Mouse (Mus musculus): ENCODE measurements at regions not wholly inside any gene's neighbourhood (a gene's known extent, or its start where the extent isn't known, plus 50 kb on each side); places are given as distances from the start of the nearest gene placed in this dataset.

DNA sequence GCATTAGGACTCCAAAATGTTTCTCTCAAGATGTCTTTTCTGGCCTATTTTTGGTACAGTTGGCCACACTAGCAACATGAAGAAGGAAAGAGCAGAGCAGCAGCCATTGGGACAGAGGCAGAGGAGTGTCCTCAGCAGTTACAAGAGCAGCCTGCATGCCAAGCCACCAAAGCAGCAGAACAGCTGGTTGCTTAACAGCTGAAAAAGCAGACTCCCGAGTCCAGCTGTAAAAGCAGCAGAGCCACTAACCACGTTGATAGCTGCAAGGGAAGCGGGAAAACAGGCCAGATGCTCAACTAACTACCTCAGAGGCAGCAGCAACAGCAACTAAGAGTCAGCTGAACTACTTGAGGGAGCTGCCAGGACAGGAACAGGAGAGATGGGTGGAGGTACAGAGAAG, 134.4 kb upstream of the Sh3bp4 start:
- Histone ChIP-seq H3K4me2 (no peak overlapping the region), H3K9ac (no peak overlapping the region), H3K27me3 (no peaks in the 10 kb centered on the region), H3K9me3 (replicated peaks) (no peaks in the 10 kb centered on the region), H3K27ac (replicated peaks) (no peak overlapping the region), H3K4me3 (replicated peaks) (no peak overlapping the region), H3K4me1 (replicated peaks) (no peaks in the 10 kb centered on the region), H3K36me3 (replicated peaks) (no peaks in the 10 kb centered on the region)
- 51% methylated on average over 3 of the region's 3 CpGs for WGBS (ENCODE audit: insufficient replicate concordance)
- no peak for ATAC-seq (ENCODE audit: insufficient read depth)

GRCm38 (mm10) chr1:88937327-88937726, 132.9 kb upstream of the Sh3bp4 start:
- WGBS (ENCODE audit: insufficient replicate concordance) = 72% methylated on average over 1 of the region's 1 CpGs
- no peak overlapping the region for H3K27ac ChIP-seq (replicated peaks)

GRCm38 (mm10) chr1:88938458-88938857, 131.8 kb upstream of the Sh3bp4 start:
- no peak for ATAC-seq (ENCODE audit: insufficient read depth)
- Histone ChIP-seq H3K4me2 (no peak overlapping the region), H3K9me3 (replicated peaks) (no peaks in the 10 kb centered on the region), H3K27me3 (no peaks in the 10 kb centered on the region), H3K9ac (no peak overlapping the region), H3K36me3 (replicated peaks) (no peaks in the 10 kb centered on the region), H3K4me1 (replicated peaks) (no peaks in the 10 kb centered on the region), H3K27ac (replicated peaks) (no peak overlapping the region), H3K4me3 (replicated peaks) (no peak overlapping the region)
- 62% methylated on average over 7 of the region's 7 CpGs for WGBS (ENCODE audit: insufficient replicate concordance)

More at GRCm38 (mm10) chr1:88937327-88937726, 132.9 kb upstream of the Sh3bp4 start:
- H3K36me3 ChIP-seq (replicated peaks) = no peaks in the 10 kb centered on the region
- no peaks in the 10 kb centered on the region for H3K4me1 ChIP-seq (replicated peaks)
- H3K4me2 ChIP-seq = no peak overlapping the region
- H3K9ac ChIP-seq = no peak overlapping the region
- H3K27me3 ChIP-seq = no peaks in the 10 kb centered on the region
- no peak overlapping the region for H3K4me3 ChIP-seq (replicated peaks)
- no peak for ATAC-seq (ENCODE audit: insufficient read depth)
- no peaks in the 10 kb centered on the region for H3K9me3 ChIP-seq (replicated peaks)

GRCm38 (mm10) chr1:88943039-88943438, 127.2 kb upstream of the Sh3bp4 start:
- Histone ChIP-seq H3K27me3 (no peaks in the 10 kb centered on the region), H3K36me3 (replicated peaks) (no peaks in the 10 kb centered on the region), H3K27ac (replicated peaks) (no peak overlapping the region), H3K4me1 (replicated peaks) (no peaks in the 10 kb centered on the region), H3K4me3 (replicated peaks) (no peak overlapping the region), H3K9me3 (replicated peaks) (no peaks in the 10 kb centered on the region), H3K4me2 (no peak overlapping the region), H3K9ac (no peak overlapping the region)
- 33% methylated on average over 8 of the region's 8 CpGs for WGBS (ENCODE audit: insufficient replicate concordance)
- ATAC-seq (ENCODE audit: insufficient read depth) = no peak

- no peak overlapping the region for H3K4me2 ChIP-seq
- no peaks in the 10 kb centered on the region for H3K36me3 ChIP-seq (replicated peaks)
- no peak overlapping the region for H3K27ac ChIP-seq (replicated peaks)
- H3K4me1 ChIP-seq (replicated peaks) = no peaks in the 10 kb centered on the region
- no peak overlapping the region for H3K4me3 ChIP-seq (replicated peaks)
- no peak overlapping the region for H3K9ac ChIP-seq
- no peak for ATAC-seq (ENCODE audit: insufficient read depth)
- H3K27me3 ChIP-seq = no peaks in the 10 kb centered on the region
- no peaks in the 10 kb centered on the region for H3K9me3 ChIP-seq (replicated peaks)
- 66% methylated on average over 10 of the region's 10 CpGs for WGBS (ENCODE audit: insufficient replicate concordance)
These were observed 124.3 kb upstream of the Sh3bp4 start for GRCm38 (mm10) chr1:88945868-88946267.

- Histone ChIP-seq H3K4me1 (replicated peaks) (no peaks in the 10 kb centered on the region), H3K9me3 (replicated peaks) (no peaks in the 10 kb centered on the region), H3K9ac (no peak overlapping the region), H3K4me2 (no peak overlapping the region), H3K27me3 (no peaks in the 10 kb centered on the region), H3K27ac (replicated peaks) (no peak overlapping the region), H3K4me3 (replicated peaks) (no peak overlapping the region), H3K36me3 (replicated peaks) (no peaks in the 10 kb centered on the region)
- no peak for ATAC-seq (ENCODE audit: insufficient read depth)
- 72% methylated on average over 8 of the region's 8 CpGs for WGBS (ENCODE audit: insufficient replicate concordance)
These were observed 123.8 kb upstream of the Sh3bp4 start for GRCm38 (mm10) chr1:88946374-88946773.

GRCm38 (mm10) chr1:88949911-88950310, 120.3 kb upstream of the Sh3bp4 start:
- Histone ChIP-seq H3K27me3 (no peaks in the 10 kb centered on the region), H3K27ac (replicated peaks) (no peak overlapping the region)
- ATAC-seq (ENCODE audit: insufficient read depth) = no peak

DNA sequence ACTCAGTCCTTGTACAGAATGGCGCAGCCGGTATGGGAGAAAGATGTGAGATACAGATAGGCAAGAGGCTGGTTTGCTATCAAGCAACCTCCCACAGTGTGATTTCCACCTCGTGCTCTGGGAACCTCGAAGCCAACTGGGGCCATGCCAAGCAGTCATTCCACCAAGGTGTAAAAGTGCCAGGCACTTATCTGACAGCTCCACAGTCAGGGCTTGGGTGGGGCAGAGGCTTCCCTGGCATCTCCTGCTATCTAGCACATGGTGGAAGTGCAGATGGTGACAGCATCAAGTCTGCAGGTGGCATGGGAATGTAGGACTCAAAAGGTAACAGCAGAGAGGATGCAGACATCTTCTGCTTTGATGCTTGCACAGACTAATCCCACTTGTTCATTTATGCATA, 116.7 kb upstream of the Sh3bp4 start:
- WGBS (ENCODE audit: insufficient replicate concordance) = 60% methylated on average over 4 of the region's 4 CpGs
- H3K4me2 ChIP-seq = no peak overlapping the region
- H3K4me1 ChIP-seq (replicated peaks) = no peaks in the 10 kb centered on the region
- H3K27ac ChIP-seq (replicated peaks) = no peak overlapping the region
- no peaks in the 10 kb centered on the region for H3K36me3 ChIP-seq (replicated peaks)
- no peak overlapping the region for H3K9ac ChIP-seq
- no peak for ATAC-seq (ENCODE audit: insufficient read depth)
- no peak overlapping the region for H3K4me3 ChIP-seq (replicated peaks)
- H3K27me3 ChIP-seq = no peaks in the 10 kb centered on the region
- no peaks in the 10 kb centered on the region for H3K9me3 ChIP-seq (replicated peaks)

More at GRCm38 (mm10) chr1:88949911-88950310, 120.3 kb upstream of the Sh3bp4 start:
- Histone ChIP-seq H3K36me3 (replicated peaks) (no peaks in the 10 kb centered on the region), H3K4me1 (replicated peaks) (no peaks in the 10 kb centered on the region), H3K9me3 (replicated peaks) (no peaks in the 10 kb centered on the region), H3K9ac (no peak overlapping the region), H3K4me3 (replicated peaks) (no peak overlapping the region), H3K4me2 (no peak overlapping the region)
- WGBS (ENCODE audit: insufficient replicate concordance) = 56% methylated on average over 1 of the region's 1 CpGs

- Histone ChIP-seq H3K27ac (replicated peaks) (no peak overlapping the region), H3K9ac (no peak overlapping the region), H3K4me1 (replicated peaks) (no peaks in the 10 kb centered on the region), H3K4me2 (no peak overlapping the region), H3K27me3 (no peaks in the 10 kb centered on the region), H3K36me3 (replicated peaks) (no peaks in the 10 kb centered on the region), H3K9me3 (replicated peaks) (no peaks in the 10 kb centered on the region), H3K4me3 (replicated peaks) (no peak overlapping the region)
- peak; percentile 78 for ATAC-seq (ENCODE audit: insufficient read depth)
- WGBS (ENCODE audit: insufficient replicate concordance) = 55% methylated on average over 5 of the region's 5 CpGs
These were observed 115.4 kb upstream of the Sh3bp4 start for GRCm38 (mm10) chr1:88954784-88955183.

GRCm38 (mm10) chr1:88957061-88957460, 113.2 kb upstream of the Sh3bp4 start:
- Histone ChIP-seq H3K9me3 (replicated peaks) (no peaks in the 10 kb centered on the region), H3K9ac (no peak overlapping the region), H3K4me1 (replicated peaks) (no peaks in the 10 kb centered on the region), H3K36me3 (replicated peaks) (no peaks in the 10 kb centered on the region), H3K27ac (replicated peaks) (no peak overlapping the region), H3K4me2 (no peak overlapping the region), H3K27me3 (no peaks in the 10 kb centered on the region), H3K4me3 (replicated peaks) (no peak overlapping the region)
- 53% methylated on average over 5 of the region's 5 CpGs for WGBS (ENCODE audit: insufficient replicate concordance)
- no peak for ATAC-seq (ENCODE audit: insufficient read depth)

- Histone ChIP-seq H3K27ac (replicated peaks) (no peak overlapping the region), H3K4me1 (replicated peaks) (no peaks in the 10 kb centered on the region), H3K36me3 (replicated peaks) (no peaks in the 10 kb centered on the region), H3K9me3 (replicated peaks) (no peaks in the 10 kb centered on the region), H3K27me3 (no peaks in the 10 kb centered on the region), H3K4me3 (replicated peaks) (no peak overlapping the region), H3K4me2 (no peak overlapping the region), H3K9ac (no peak overlapping the region)
- WGBS (ENCODE audit: insufficient replicate concordance) = 28% methylated on average over 4 of the region's 4 CpGs
- ATAC-seq (ENCODE audit: insufficient read depth) = no peak
These were observed 110.5 kb upstream of the Sh3bp4 start for GRCm38 (mm10) chr1:88959715-88960114.

GRCm38 (mm10) chr1:88960142-88960541, 110.1 kb upstream of the Sh3bp4 start:
- Histone ChIP-seq H3K27ac (replicated peaks) (no peak overlapping the region), H3K9me3 (replicated peaks) (no peaks in the 10 kb centered on the region), H3K4me1 (replicated peaks) (no peaks in the 10 kb centered on the region), H3K9ac (no peak overlapping the region), H3K4me3 (replicated peaks) (no peak overlapping the region), H3K4me2 (no peak overlapping the region), H3K36me3 (replicated peaks) (no peaks in the 10 kb centered on the region), H3K27me3 (no peaks in the 10 kb centered on the region)
- ATAC-seq (ENCODE audit: insufficient read depth) = no peak
- 75% methylated on average over 11 of the region's 11 CpGs for WGBS (ENCODE audit: insufficient replicate concordance)

Data from liver, embryonic 15.5 days (tissue).